Mouse (Mus musculus): ENCODE results near the gene Polr3g.
"Not testable (repeated sequence)": the region's sequence is repeated elsewhere in the genome, so short reads cannot be mapped to it uniquely, and the experiment has no call there.

The Polr3g gene

DNA sequence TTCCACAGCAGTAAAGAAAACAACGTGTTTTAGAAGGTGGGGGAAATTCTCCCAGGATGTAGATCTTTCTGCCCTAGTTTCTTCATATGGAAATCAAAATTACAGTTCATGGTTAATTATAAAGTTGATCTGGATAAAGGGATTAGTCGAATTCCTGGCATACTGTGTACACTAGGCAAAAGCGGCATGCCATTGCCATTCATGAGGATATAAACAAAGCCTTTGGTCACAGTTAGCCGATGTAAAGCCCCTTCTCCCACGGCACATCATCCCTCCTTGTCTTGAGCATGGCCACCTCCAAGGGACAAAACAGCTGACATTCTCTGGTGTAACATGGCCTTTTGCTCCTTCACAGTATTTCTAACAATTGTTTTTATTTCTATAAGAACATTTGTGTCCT, 80.2 kb downstream of the Polr3g start:
- no peak for DNase-seq (ENCODE audit: low spot score)

DNA sequence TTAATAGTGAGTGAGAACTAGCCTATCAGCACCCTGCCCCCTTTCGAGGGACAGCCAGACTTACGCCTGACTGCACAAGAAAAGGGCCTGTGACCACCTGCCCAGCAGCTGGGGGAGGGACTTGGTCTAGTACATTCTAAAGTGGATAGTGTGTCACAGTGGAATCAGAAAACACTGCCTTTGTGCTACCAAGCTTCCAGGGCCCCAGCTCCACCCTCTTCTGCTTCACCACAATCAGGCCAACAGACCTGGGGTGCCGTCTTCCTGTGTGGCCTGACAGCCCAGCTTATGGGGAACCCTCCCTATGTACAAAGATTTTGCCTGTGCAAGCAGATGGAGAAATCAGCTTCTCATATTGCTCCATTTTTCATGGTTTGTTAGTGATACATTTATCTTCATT, 81.4 kb downstream of the Polr3g start:
- no peak for DNase-seq (ENCODE audit: low spot score)

DNA sequence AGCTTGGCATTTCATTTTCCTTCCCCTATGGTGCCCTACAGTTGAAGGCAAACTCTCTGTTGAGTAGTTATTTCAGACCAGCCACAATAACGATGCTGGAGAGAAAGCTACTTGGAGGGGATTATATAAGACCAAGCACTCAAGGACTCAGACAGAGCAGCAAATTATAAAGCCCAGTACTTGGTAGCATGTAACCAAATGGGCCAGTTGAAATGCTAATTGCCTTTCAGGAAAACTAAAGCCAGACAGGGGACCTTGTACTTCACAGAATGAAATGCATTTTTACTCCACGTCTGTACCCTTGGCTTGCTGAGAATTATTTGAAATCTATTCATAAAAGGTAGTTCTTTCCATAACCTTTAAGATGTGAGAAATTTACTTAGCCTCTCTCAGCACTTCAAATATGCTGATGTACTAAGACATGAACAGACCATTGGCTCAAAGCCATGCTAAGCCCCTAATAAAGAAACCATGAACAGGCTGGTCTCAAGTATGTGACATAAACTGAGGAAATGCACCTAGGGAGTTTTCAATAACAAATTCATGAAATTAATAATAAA, 82.1 kb downstream of the Polr3g start:
- no peak for DNase-seq (ENCODE audit: low spot score)

DNA sequence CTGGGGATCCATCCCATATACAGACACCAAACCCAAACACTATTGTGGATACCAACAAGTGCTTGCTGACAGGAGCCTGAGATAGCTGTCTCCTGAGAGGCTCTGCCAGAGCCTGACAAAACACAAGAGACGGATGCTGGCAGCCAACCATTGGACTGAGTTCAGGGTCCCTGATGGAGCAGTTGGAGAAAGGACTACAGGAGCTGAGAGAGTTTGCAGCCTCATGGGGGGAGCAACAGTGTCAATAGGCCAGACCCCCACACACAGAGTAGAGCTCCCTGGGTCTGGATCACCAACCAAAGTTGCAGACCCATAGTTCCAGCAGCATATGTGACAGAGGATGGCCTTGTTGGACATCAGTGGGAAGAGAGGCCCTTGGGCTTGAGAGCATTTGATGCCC, 83.0 kb downstream of the Polr3g start:
- not testable (repeated sequence) for DNase-seq (ENCODE audit: low spot score)
